Mouse (Mus musculus): ENCODE measurements around the gene Il6ra.

DNA sequence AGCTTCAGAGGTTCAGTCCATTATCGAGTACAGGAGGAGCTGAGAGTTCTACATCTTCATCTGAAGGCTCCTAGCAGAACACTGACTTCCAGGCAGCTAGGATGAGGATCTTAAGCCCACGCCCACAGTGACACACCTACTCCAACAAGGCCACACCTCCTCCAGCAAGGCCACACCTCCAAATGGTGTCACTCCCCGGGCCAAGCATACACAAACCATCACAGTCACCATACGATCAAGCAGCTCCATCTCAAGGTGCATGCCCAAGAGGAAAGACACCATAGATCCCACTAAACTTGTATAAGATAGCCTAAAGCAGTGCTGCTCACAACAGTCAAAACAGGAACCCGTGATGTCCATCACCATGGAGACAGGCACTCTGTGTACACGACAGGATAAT is 7.7 kb upstream of the Il6ra start:
- TF ChIP-seq CTCF (IDR thresholded peaks at IDR 0.05; ENCODE audit: borderline replicate concordance, control insufficient read depth, extremely low read depth, insufficient read depth, low read length, poor library complexity) (no peak), POLR2A (IDR thresholded peaks at IDR 0.05; ENCODE audit: control insufficient read depth, extremely low read depth, insufficient read depth, low read length, poor library complexity) (no peak)
